Mouse (Mus musculus): ENCODE measurements at regions not wholly inside any gene's neighbourhood (a gene's known extent, or its start where the extent isn't known, plus 50 kb on each side); places are given as distances from the start of the nearest gene placed in this dataset.

- ATAC-seq (no peak), DNase-seq (ENCODE audit: low spot score) (peak; percentile 32)
- Histone ChIP-seq H3K27ac (ENCODE audit: low read depth, low read length) (no peak overlapping the region), H3K9ac (ENCODE audit: low read length) (no peak overlapping the region), H3K9me3 (replicated peaks; ENCODE audit: control insufficient read depth, low read length) (no peaks in the 10 kb centered on the region), H3K4me1 (ENCODE audit: control insufficient read depth, insufficient read depth, low read length) (no peaks in the 10 kb centered on the region), H3K4me3 (ENCODE audit: low read depth, low read length) (no peak overlapping the region), H3K4me2 (ENCODE audit: low read length) (no peak overlapping the region), H3K36me3 (ENCODE audit: control insufficient read depth, insufficient read depth, low read length) (no peaks in the 10 kb centered on the region), H3K27me3 (replicated peaks; ENCODE audit: control insufficient read depth, insufficient read depth, low read length) (no peaks in the 10 kb centered on the region)
- 38% methylated on average over 5 of the region's 5 CpGs for WGBS
Observed at GRCm38 (mm10) chr2:174936665-174937064, 73.4 kb upstream of the Gm14444 start.

GRCm38 (mm10) chr2:174937930-174938329 lies 72.1 kb upstream of the Gm14444 start:
- Histone ChIP-seq H3K4me2 (ENCODE audit: low read length) (no peak overlapping the region), H3K4me1 (ENCODE audit: control insufficient read depth, insufficient read depth, low read length) (no peaks in the 10 kb centered on the region), H3K4me3 (ENCODE audit: low read depth, low read length) (no peak overlapping the region), H3K9me3 (replicated peaks; ENCODE audit: control insufficient read depth, low read length) (no peaks in the 10 kb centered on the region), H3K27me3 (replicated peaks; ENCODE audit: control insufficient read depth, insufficient read depth, low read length) (no peaks in the 10 kb centered on the region), H3K27ac (ENCODE audit: low read depth, low read length) (no peak overlapping the region), H3K9ac (ENCODE audit: low read length) (no peak overlapping the region), H3K36me3 (ENCODE audit: control insufficient read depth, insufficient read depth, low read length) (no peaks in the 10 kb centered on the region)
- 87% methylated on average over 4 of the region's 4 CpGs for WGBS
- DNase-seq (ENCODE audit: low spot score) (no peak), ATAC-seq (no peak)

GRCm38 (mm10) chr2:174942221-174942620 lies 67.8 kb upstream of the Gm14444 start:
- Histone ChIP-seq H3K9me3 (replicated peaks; ENCODE audit: control insufficient read depth, low read length) (no peaks in the 10 kb centered on the region), H3K4me3 (ENCODE audit: low read depth, low read length) (no peak overlapping the region), H3K36me3 (ENCODE audit: control insufficient read depth, insufficient read depth, low read length) (no peaks in the 10 kb centered on the region), H3K4me2 (ENCODE audit: low read length) (no peak overlapping the region), H3K27me3 (replicated peaks; ENCODE audit: control insufficient read depth, insufficient read depth, low read length) (no peaks in the 10 kb centered on the region), H3K4me1 (ENCODE audit: control insufficient read depth, insufficient read depth, low read length) (no peaks in the 10 kb centered on the region), H3K27ac (ENCODE audit: low read depth, low read length) (no peak overlapping the region), H3K9ac (ENCODE audit: low read length) (no peak overlapping the region)
- ATAC-seq, result no peak
- 85% methylated on average over 4 of the region's 4 CpGs for WGBS
- peak; percentile 52 for DNase-seq (ENCODE audit: low spot score)

- no peak overlapping the region for H3K4me2 ChIP-seq (ENCODE audit: low read length)
- H3K9ac ChIP-seq (ENCODE audit: low read length), result no peak overlapping the region
- H3K4me1 ChIP-seq (ENCODE audit: control insufficient read depth, insufficient read depth, low read length), result no peaks in the 10 kb centered on the region
- 84% methylated on average over 8 of the region's 8 CpGs for WGBS
- no peaks in the 10 kb centered on the region for H3K36me3 ChIP-seq (ENCODE audit: control insufficient read depth, insufficient read depth, low read length)
- H3K27me3 ChIP-seq (replicated peaks; ENCODE audit: control insufficient read depth, insufficient read depth, low read length), result no peaks in the 10 kb centered on the region
- no peak for DNase-seq (ENCODE audit: low spot score)
- no peak overlapping the region for H3K4me3 ChIP-seq (ENCODE audit: low read depth, low read length)
- ATAC-seq, result no peak
- no peak overlapping the region for H3K27ac ChIP-seq (ENCODE audit: low read depth, low read length)
- H3K9me3 ChIP-seq (replicated peaks; ENCODE audit: control insufficient read depth, low read length), result no peaks in the 10 kb centered on the region
Observed at GRCm38 (mm10) chr2:174948106-174948505, 61.9 kb upstream of the Gm14444 start.

Measured in forebrain, embryonic 14.5 days (tissue).